Mouse (Mus musculus) MEL (cell line): ENCODE measurements at regions not wholly inside any gene's neighbourhood (a gene's known extent, or its start where the extent isn't known, plus 50 kb on each side); places are given as distances from the start of the nearest gene placed in this dataset.

Experiments used
- DNase-seq: peaks from one replicate; pipeline ENCODE4 v3.0.0; 2011; ENCODE audit warnings: low read depth, low spot score
- H3K27ac ChIP-seq: 2 replicates; pipeline ENCODE4 v1.5.1; 2012; ENCODE audit warnings: low read depth, mild to moderate bottlenecking, control low read depth, low read length, moderate library complexity; ENCODE audit not compliant: control insufficient read depth
- H3K27me3 ChIP-seq, 2 experiments: fragments of 150-350 bp in 1 of 2; sonication (generic) in 1 of 2; 2 replicates each; pipeline ENCODE4 v1.6.1; 2012; ENCODE audit warnings: low read length in 2 of 2, mild to moderate bottlenecking in 2 of 2, improper control_type of control experiment in 1 of 2, moderate library complexity in 1 of 2; ENCODE audit not compliant: insufficient read depth in 2 of 2, control insufficient read depth in 1 of 2
- H3K36me3 ChIP-seq, 2 experiments: 2 replicates each; pipeline ENCODE4 v1.6.1; 2012 to 2014; ENCODE audit warnings: low read length in 2 of 2, improper control_type of control experiment in 1 of 2, inconsistent platforms in 1 of 2, mild to moderate bottlenecking in 1 of 2; ENCODE audit not compliant: insufficient read depth in 2 of 2, control insufficient read depth in 1 of 2
- H3K4me1 ChIP-seq, 2 experiments: fragments of 150-350 bp in 1 of 2; sonication (generic) in 1 of 2; 2 replicates each; pipeline ENCODE4 v1.6.1; 2012; ENCODE audit warnings: low read length in 2 of 2, improper control_type of control experiment in 1 of 2, mild to moderate bottlenecking in 1 of 2; ENCODE audit not compliant: insufficient read depth in 2 of 2, control insufficient read depth in 1 of 2
- H3K4me3 ChIP-seq, 2 experiments: fragments of 150-350 bp in 1 of 2; sonication (generic) in 1 of 2; 2 replicates each; pipeline ENCODE4 v1.5.1; 2012; ENCODE audit warnings: low read depth in 2 of 2, low read length in 2 of 2, mild to moderate bottlenecking in 2 of 2, moderate library complexity in 2 of 2, control low read depth in 1 of 2, improper control_type of control experiment in 1 of 2; ENCODE audit not compliant: control insufficient read depth in 1 of 2, insufficient read depth in 1 of 2
- H3K79me2 ChIP-seq: 2 replicates; pipeline ENCODE4 v1.6.1; 2012; ENCODE audit warnings: mild to moderate bottlenecking, low read length, moderate library complexity; ENCODE audit not compliant: control insufficient read depth, poor library complexity, insufficient read depth
- H3K9ac ChIP-seq: 2 replicates; pipeline ENCODE4 v1.6.1; 2012; ENCODE audit warnings: low read depth, mild to moderate bottlenecking, control low read depth, low read length, moderate library complexity; ENCODE audit not compliant: control insufficient read depth, poor library complexity, severe bottlenecking
- H3K9me3 ChIP-seq: fragments of 150-350 bp; sonication (generic); replicated peaks from 2 replicates; pipeline ENCODE4 v1.6.1; 2012; ENCODE audit warnings: mild to moderate bottlenecking, low read length, improper control_type of control experiment, moderate library complexity; ENCODE audit not compliant: insufficient read depth
- CHD1 ChIP-seq: IDR thresholded peaks from 2 replicates; pipeline ENCODE4 v1.6.1; 2012; ENCODE audit warnings: low read depth, mild to moderate bottlenecking, inconsistent platforms, low read length, improper control_type of control experiment
- CHD2 ChIP-seq: IDR thresholded peaks from 2 replicates; pipeline ENCODE4 v1.6.1; 2011; ENCODE audit warnings: low read length, improper control_type of control experiment
- CTCF ChIP-seq, 3 experiments: IDR thresholded peaks in 2 of 3; conservative IDR thresholded peaks in 1 of 3; 2 replicates each; pipeline ENCODE4 v1.5.1; 2011 to 2012; ENCODE audit warnings: low read length in 3 of 3, low read depth in 2 of 3, mild to moderate bottlenecking in 2 of 3, improper control_type of control experiment in 1 of 3, inconsistent platforms in 1 of 3, mixed read lengths in 1 of 3, moderate library complexity in 1 of 3; ENCODE audit not compliant: control insufficient read depth in 1 of 3, insufficient read depth in 1 of 3, poor library complexity in 1 of 3, severe bottlenecking in 1 of 3
- E2F4 ChIP-seq: IDR thresholded peaks from 2 replicates; pipeline ENCODE4 v1.6.1; 2011; ENCODE audit warnings: low read depth, low read length, improper control_type of control experiment, borderline replicate concordance
- EP300 ChIP-seq, 2 experiments: IDR thresholded peaks; 2 replicates each; pipeline ENCODE4 v1.6.1; 2011; ENCODE audit warnings: improper control_type of control experiment in 2 of 2, low read length in 2 of 2, low read depth in 1 of 2, mild to moderate bottlenecking in 1 of 2
- ETS1 ChIP-seq: IDR thresholded peaks from 2 replicates; pipeline ENCODE4 v1.6.1; 2012; ENCODE audit warnings: low read depth, mild to moderate bottlenecking, inconsistent platforms, low read length, improper control_type of control experiment, moderate library complexity
- GATA1 ChIP-seq: IDR thresholded peaks from 2 replicates; pipeline ENCODE4 v1.6.1; 2011; ENCODE audit warnings: low read depth, low read length, improper control_type of control experiment
- HCFC1 ChIP-seq: IDR thresholded peaks from 2 replicates; pipeline ENCODE4 v1.6.1; 2012; ENCODE audit warnings: low read depth, mild to moderate bottlenecking, inconsistent platforms, low read length, improper control_type of control experiment, moderate library complexity
- KAT2A ChIP-seq: conservative IDR thresholded peaks from 2 replicates; pipeline ENCODE4 v1.6.1; 2012; ENCODE audit warnings: low read depth, low read length, improper control_type of control experiment, inconsistent platforms
- MAX ChIP-seq: IDR thresholded peaks from 2 replicates; pipeline ENCODE4 v1.6.1; 2011; ENCODE audit warnings: low read length, improper control_type of control experiment
- MAZ ChIP-seq: IDR thresholded peaks from 2 replicates; pipeline ENCODE4 v1.6.1; 2012; ENCODE audit warnings: low read depth, mild to moderate bottlenecking, inconsistent platforms, low read length, improper control_type of control experiment
- MXI1 ChIP-seq: IDR thresholded peaks from 2 replicates; pipeline ENCODE4 v1.6.1; 2011; ENCODE audit warnings: mild to moderate bottlenecking, low read depth, low read length, improper control_type of control experiment
- MYB ChIP-seq: IDR thresholded peaks from 2 replicates; pipeline ENCODE4 v1.6.1; 2011; ENCODE audit warnings: mild to moderate bottlenecking, low read depth, low read length, improper control_type of control experiment
- NRF1 ChIP-seq: IDR thresholded peaks from 2 replicates; pipeline ENCODE4 v1.6.1; 2014; ENCODE audit warnings: low read depth, mild to moderate bottlenecking, inconsistent platforms, low read length, improper control_type of control experiment, moderate library complexity; ENCODE audit not compliant: poor library complexity, insufficient read depth, severe bottlenecking
- POLR2A ChIP-seq, 2 experiments: IDR thresholded peaks; 2 replicates each; pipeline ENCODE4 v1.6.1; 2011 to 2012; ENCODE audit warnings: low read length in 2 of 2, mild to moderate bottlenecking in 2 of 2, control low read depth in 1 of 2, improper control_type of control experiment in 1 of 2, low read depth in 1 of 2, moderate library complexity in 1 of 2; ENCODE audit not compliant: control insufficient read depth in 1 of 2, insufficient read depth in 1 of 2, poor library complexity in 1 of 2
- POLR2AphosphoS2 ChIP-seq: IDR thresholded peaks from 2 replicates; pipeline ENCODE4 v1.6.1; 2011; ENCODE audit warnings: low read length, improper control_type of control experiment
- POLR2AphosphoS5 ChIP-seq: IDR thresholded peaks from 2 replicates; pipeline ENCODE4 v1.6.1; 2012; ENCODE audit warnings: low read depth, borderline replicate concordance, mild to moderate bottlenecking, inconsistent platforms, low read length, moderate library complexity, mixed read lengths
- RCOR1 ChIP-seq: IDR thresholded peaks from 2 replicates; pipeline ENCODE4 v1.6.1; 2012; ENCODE audit warnings: low read depth, mild to moderate bottlenecking, inconsistent platforms, low read length, improper control_type of control experiment
- SMC3 ChIP-seq: IDR thresholded peaks from 2 replicates; pipeline ENCODE4 v1.6.1; 2011; ENCODE audit warnings: low read depth, low read length, improper control_type of control experiment
- TCF12 ChIP-seq: IDR thresholded peaks from 2 replicates; pipeline ENCODE4 v1.6.1; 2014; ENCODE audit warnings: low read depth, mild to moderate bottlenecking, inconsistent platforms, low read length, improper control_type of control experiment, moderate library complexity
- USF1 ChIP-seq: IDR thresholded peaks from 2 replicates; pipeline ENCODE4 v1.6.1; 2014; ENCODE audit warnings: low read depth, mild to moderate bottlenecking, inconsistent platforms, low read length, improper control_type of control experiment, moderate library complexity
- ZKSCAN1 ChIP-seq: IDR thresholded peaks from 2 replicates; pipeline ENCODE4 v1.6.1; 2012; ENCODE audit warnings: low read depth, mild to moderate bottlenecking, inconsistent platforms, low read length, improper control_type of control experiment, moderate library complexity
- ZNF384 ChIP-seq: IDR thresholded peaks from 2 replicates; pipeline ENCODE4 v1.6.1; 2012; ENCODE audit warnings: low read depth, mild to moderate bottlenecking, inconsistent platforms, low read length, improper control_type of control experiment

DNA sequence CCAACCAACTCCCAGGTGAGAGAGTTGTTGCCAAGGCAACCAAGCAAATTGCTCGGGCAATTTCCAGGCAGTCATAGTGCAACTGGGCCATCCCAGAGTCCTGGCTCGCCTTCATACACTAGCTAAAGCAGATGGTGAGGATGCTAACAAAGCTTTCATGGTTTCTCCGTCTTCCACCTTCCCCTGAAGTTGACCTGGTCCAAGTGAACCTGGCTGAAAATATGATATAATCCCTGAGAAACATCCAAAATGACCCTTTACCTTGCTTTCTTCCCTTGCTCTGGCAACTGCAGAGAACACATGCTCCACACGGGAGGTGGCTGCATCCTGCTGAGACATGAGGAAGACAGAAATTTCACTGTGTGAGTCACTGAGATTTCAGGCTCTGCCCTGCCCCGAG, 494.1 kb downstream of the Pdcd6ip start:
- DNase-seq = no peak
- no peak overlapping the region for H3K9ac ChIP-seq
- no peaks in the 10 kb centered on the region for H3K27me3 ChIP-seq
- H3K27ac ChIP-seq = no peak overlapping the region
- TF ChIP-seq RCOR1 = no peak
- H3K9me3 ChIP-seq = no peaks in the 10 kb centered on the region
- no peaks in the 10 kb centered on the region for H3K79me2 ChIP-seq
- no peak overlapping the region for H3K4me3 ChIP-seq
- H3K4me1 ChIP-seq = no peaks in the 10 kb centered on the region
- no peaks in the 10 kb centered on the region for H3K36me3 ChIP-seq

DNA sequence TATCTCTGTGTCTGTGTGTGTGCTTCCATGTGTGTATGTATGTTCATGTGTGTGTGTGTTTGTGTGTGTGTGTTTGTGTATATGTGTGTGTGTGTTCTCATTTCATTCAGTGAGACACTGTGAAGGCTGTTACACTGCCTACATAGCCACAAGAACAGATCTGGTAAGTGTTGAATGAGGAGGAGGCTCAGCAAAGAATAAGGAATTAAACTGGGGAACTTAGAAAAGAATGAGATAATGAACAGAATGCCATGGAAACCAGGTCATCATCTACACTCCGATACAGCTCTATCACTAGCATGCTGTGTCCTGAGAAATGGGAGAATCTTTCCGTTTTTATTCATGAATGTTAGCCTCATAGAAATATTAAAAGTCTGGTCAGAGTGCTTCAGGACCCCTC, 495.7 kb downstream of the Pdcd6ip start:
- DNase-seq = no peak
- Histone ChIP-seq H3K36me3 (no peaks in the 10 kb centered on the region), H3K9me3 (no peaks in the 10 kb centered on the region), H3K9ac (no peak overlapping the region)
- no peak for TF ChIP-seq MXI1
- TF ChIP-seq ETS1 = no peak
- TF ChIP-seq USF1 = no peak
- no peak for TF ChIP-seq EP300 (IDR thresholded peaks at IDR 0.05; ENCODE audit: low read depth in 1 of 2, low read length in 2 of 2)
- TF ChIP-seq HCFC1 = no peak
- TF ChIP-seq ZNF384 = no peak
- no peak for TF ChIP-seq MYB
- TF ChIP-seq CTCF (IDR thresholded peaks at IDR 0.05 in 2 of 3, conservative IDR thresholded peaks at IDR 0.05 in 1 of 3; ENCODE audit: control insufficient read depth in 1 of 3, insufficient read depth in 1 of 3, low read depth in 2 of 3, low read length in 3 of 3, poor library complexity in 1 of 3, severe bottlenecking in 1 of 3) = no peak
- TF ChIP-seq TCF12 = no peak
- TF ChIP-seq MAX = no peak
- TF ChIP-seq CHD1 = no peak
- no peak for TF ChIP-seq NRF1
- TF ChIP-seq KAT2A = no peak
- no peak for TF ChIP-seq ZKSCAN1
- no peak for TF ChIP-seq CHD2
- TF ChIP-seq POLR2AphosphoS5 = no peak
- TF ChIP-seq, all 39 proteins: peak for 0
- Histone ChIP-seq H3K27me3 (no peaks in the 10 kb centered on the region), H3K27ac (no peak overlapping the region), H3K4me1 (no peaks in the 10 kb centered on the region), H3K79me2 (no peaks in the 10 kb centered on the region), H3K4me3 (no peak overlapping the region)

DNA sequence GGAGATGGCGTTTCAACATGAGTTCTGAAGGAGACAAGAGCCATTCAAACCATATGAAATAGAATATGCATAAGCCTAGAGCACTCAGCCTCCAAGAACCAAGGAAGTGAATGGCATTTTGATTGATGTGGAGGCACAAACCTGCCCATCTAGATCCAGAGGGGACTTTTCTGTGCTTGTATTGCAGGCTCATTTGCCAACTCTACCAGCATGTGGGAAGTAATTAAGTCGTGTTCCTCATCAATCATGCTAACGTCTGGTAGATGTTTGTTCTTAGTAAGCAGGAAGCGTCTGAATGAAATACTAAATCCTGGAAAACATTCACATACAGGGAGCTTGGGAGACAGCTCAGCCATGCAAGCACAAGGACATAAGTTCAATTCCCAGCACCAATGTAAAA, 499.9 kb downstream of the Pdcd6ip start:
- H3K27me3 ChIP-seq = no peaks in the 10 kb centered on the region
- H3K9ac ChIP-seq = no peak overlapping the region
- no peaks in the 10 kb centered on the region for H3K4me1 ChIP-seq
- no peak for TF ChIP-seq EP300 (IDR thresholded peaks at IDR 0.05; ENCODE audit: low read depth in 1 of 2, low read length in 2 of 2)
- TF ChIP-seq SMC3 = no peak
- no peak for TF ChIP-seq POLR2AphosphoS2
- TF ChIP-seq GATA1 = no peak
- TF ChIP-seq KAT2A = no peak
- no peak for TF ChIP-seq ZNF384
- TF ChIP-seq E2F4 = no peak
- TF ChIP-seq POLR2AphosphoS5 = no peak
- no peak for TF ChIP-seq ZKSCAN1
- TF ChIP-seq MAZ = no peak
- no peak for TF ChIP-seq TCF12
- no peak for TF ChIP-seq POLR2A (IDR thresholded peaks at IDR 0.05; ENCODE audit: control insufficient read depth in 1 of 2, insufficient read depth in 1 of 2, low read depth in 1 of 2, low read length in 2 of 2, poor library complexity in 1 of 2)
- TF ChIP-seq, all 39 proteins: peak for 0
- Histone ChIP-seq H3K9me3 (no peaks in the 10 kb centered on the region), H3K27ac (no peak overlapping the region), H3K36me3 (no peaks in the 10 kb centered on the region), H3K4me3 (no peak overlapping the region), H3K79me2 (no peaks in the 10 kb centered on the region)
- no peak for DNase-seq
